Mouse (Mus musculus): ENCODE results near the gene Polr3gl. TPM values are rescaled to one million over a fixed set of nuclear protein-coding genes. Genes with fewer than 3 reads are reported as not detected.

Gene Polr3gl
- total RNA-seq, 2 experiments from 2014 or later = 44.5 to 48.3 TPM

GRCm38 (mm10) chr3:96545565-96545964, 48.4 kb downstream of the Polr3gl start:
- no peak overlapping the region for H3K27ac ChIP-seq
- intact Hi-C loops (cut with DNase I) = loop anchor here (5.0 kb wide), 2 partner anchors 52 to 157 kb away; partner anchors contain the start of gene Ankrd34a
- no peak for DNase-seq
- H3K4me3 ChIP-seq = no peak overlapping the region
- TF ChIP-seq CTCF (IDR thresholded peaks at IDR 0.05) = peak; percentile 47

GRCm38 (mm10) chr3:96543345-96543744, 50.6 kb downstream of the Polr3gl start:
- Histone ChIP-seq H3K27ac (no peak overlapping the region), H3K4me3 (no peak overlapping the region)
- intact Hi-C loops (cut with DNase I) = no loop called here
- TF ChIP-seq CTCF (IDR thresholded peaks at IDR 0.05) = no peak
- no peak for DNase-seq

GRCm38 (mm10) chr3:96542554-96542953, 51.4 kb downstream of the Polr3gl start:
- intact Hi-C loops (cut with DNase I) = no loop called here
- Histone ChIP-seq H3K4me3 (no peak overlapping the region), H3K27ac (no peak overlapping the region)
- TF ChIP-seq CTCF (IDR thresholded peaks at IDR 0.05) = no peak
- no peak for DNase-seq

- DNase-seq = no peak
- no peak overlapping the region for H3K4me3 ChIP-seq
- no peak overlapping the region for H3K27ac ChIP-seq
- intact Hi-C loops (cut with DNase I) = no loop called here
- TF ChIP-seq CTCF (IDR thresholded peaks at IDR 0.05) = peak; percentile 59
These were observed 52.5 kb downstream of the Polr3gl start for GRCm38 (mm10) chr3:96541328-96542078.

- intact Hi-C loops (cut with DNase I) = no loop called here
- TF ChIP-seq CTCF (IDR thresholded peaks at IDR 0.05) = no peak
- Histone ChIP-seq H3K27ac (no peak overlapping the region), H3K4me3 (no peak overlapping the region)
- no peak for DNase-seq
These were observed 53.2 kb downstream of the Polr3gl start for GRCm38 (mm10) chr3:96540740-96541139.

- intact Hi-C loops (cut with DNase I) = no loop called here
- Histone ChIP-seq H3K27ac (no peak overlapping the region), H3K4me3 (no peak overlapping the region)
- no peak for TF ChIP-seq CTCF (IDR thresholded peaks at IDR 0.05)
- no peak for DNase-seq
These were observed 54.7 kb downstream of the Polr3gl start for GRCm38 (mm10) chr3:96539316-96539715.

GRCm38 (mm10) chr3:96534300-96534699, 59.7 kb downstream of the Polr3gl start:
- DNase-seq = no peak
- peak; percentile 29; the same call in 1 of the 2 replicates for TF ChIP-seq CTCF (IDR thresholded peaks at IDR 0.05)
- no peak overlapping the region for H3K4me3 ChIP-seq
- intact Hi-C loops (cut with DNase I) = no loop called here
- no peak overlapping the region for H3K27ac ChIP-seq

- Histone ChIP-seq H3K4me3 (no peak overlapping the region; the same call in 1 of the 2 replicates), H3K27ac (peak overlapping the region; percentile 72)
- intact Hi-C loops (cut with DNase I) = loop anchor here (2.0 kb wide), 1 partner anchor 35 kb away; no protein-coding TSS in a partner anchor
- TF ChIP-seq CTCF (IDR thresholded peaks at IDR 0.05) = peak; percentile 65
- DNase-seq = peak; percentile 67
These were observed 61.9 kb downstream of the Polr3gl start for GRCm38 (mm10) chr3:96532050-96532449.

GRCm38 (mm10) chr3:96528506-96528905, 65.5 kb downstream of the Polr3gl start:
- Histone ChIP-seq H3K27ac (peak overlapping the region; percentile 92; the same call in 1 of the 2 replicates), H3K4me3 (peak overlapping the region; percentile 79)
- no peak for TF ChIP-seq CTCF (IDR thresholded peaks at IDR 0.05)
- intact Hi-C loops (cut with DNase I) = no loop called here
- DNase-seq = no peak

Other genes with a start within 250 kb of the Polr3gl start
- gene BC107364, start 141.9 kb downstream of the Polr3gl start, total RNA-seq (2021) = not detected
- gene Hfe2, start 69.0 kb downstream of the Polr3gl start, total RNA-seq (2021) = 100 to 1,000 TPM; 590 to 675 TPM
- 100 to 1,000 TPM; 541 to 557 TPM for gene Txnip, start 36.2 kb downstream of the Polr3gl start, total RNA-seq (2021)
- 1 to 10 TPM in 1 of 2 experiments, not detected in 1; 1.1 TPM for gene Gm16253, start 17.2 kb downstream of the Polr3gl start, total RNA-seq (2021)
- under 1 TPM; 0.41 to 0.92 TPM for gene Ankrd34a, start 2.5 kb upstream of the Polr3gl start, total RNA-seq (2021)
- 1 to 10 TPM; 4.9 to 8.4 TPM for gene Lix1l, start 7.0 kb upstream of the Polr3gl start, total RNA-seq (2021)
- 10 to 100 TPM; 23.3 to 29.2 TPM for gene Rbm8a, start 35.8 kb upstream of the Polr3gl start, total RNA-seq (2021)
- 10 to 100 TPM; 22.6 to 24.2 TPM for gene Pex11b, start 41.2 kb upstream of the Polr3gl start, total RNA-seq (2021)
- gene Gm42957, start 41.3 kb upstream of the Polr3gl start, total RNA-seq (2021) = under 1 TPM; 0.14 to 0.15 TPM
- 1 to 10 TPM in 1 of 2 experiments, under 1 TPM in 1; 0.74 to 1.4 TPM for gene Itga10, start 51.4 kb upstream of the Polr3gl start, total RNA-seq (2021)
- gene Ankrd35, start 76.0 kb upstream of the Polr3gl start, total RNA-seq (2021) = under 1 TPM; 0.22 to 0.26 TPM
- 1 to 10 TPM; 5.5 to 5.6 TPM for gene Pias3, start 102.2 kb upstream of the Polr3gl start, total RNA-seq (2021)
- gene Nudt17, start 114.4 kb upstream of the Polr3gl start, total RNA-seq (2021) = under 1 TPM; 0.31 to 0.73 TPM
- 10 to 100 TPM; 23.2 to 24.3 TPM for gene Polr3c, start 133.4 kb upstream of the Polr3gl start, total RNA-seq (2021)
- 10 to 100 TPM; 60.7 to 69.3 TPM for gene Rnf115, start 133.5 kb upstream of the Polr3gl start, total RNA-seq (2021)
- not detected for gene Pdzk1, start 235.1 kb upstream of the Polr3gl start, total RNA-seq (2021)
- gene Cd160, start 235.2 kb upstream of the Polr3gl start, total RNA-seq (2021) = not detected